Mouse (Mus musculus): ENCODE data around the gene Gm49387.

DNA sequence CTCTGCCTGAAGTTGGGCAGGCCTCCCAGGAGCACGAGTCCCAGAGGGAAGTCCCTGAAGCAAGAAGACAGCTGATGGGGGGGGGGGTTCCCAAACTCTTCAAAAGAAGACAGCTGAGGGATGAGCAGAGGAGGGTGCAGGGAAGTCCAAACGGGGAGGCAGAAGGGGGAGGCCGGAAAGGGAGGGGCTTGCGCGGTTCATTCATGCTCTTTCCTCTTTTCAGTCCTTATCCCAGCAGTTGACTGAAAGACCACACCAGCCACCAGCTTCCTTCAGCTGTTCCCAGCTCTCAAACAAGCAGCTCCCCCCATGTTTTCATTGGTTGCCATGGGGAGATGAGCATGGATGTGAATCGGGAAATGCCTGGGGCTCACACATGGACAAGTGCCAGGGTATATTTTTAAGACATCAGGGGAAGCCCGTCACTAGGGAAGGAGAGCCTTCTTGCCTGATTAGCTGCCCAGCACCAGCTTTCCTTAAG is 71.5 kb downstream of the Gm49387 start:
- TF ChIP-seq ZNF384 (IDR thresholded peaks at IDR 0.05; ENCODE audit: low read depth, low read length) (no peak), HCFC1 (IDR thresholded peaks at IDR 0.05; ENCODE audit: borderline replicate concordance, insufficient read depth, low read length) (no peak)
